Mouse (Mus musculus) embryonic fibroblast, embryonic 13.5 days (primary cell): ENCODE measurements around the gene Galns. TPM values are rescaled to one million over a fixed set of nuclear protein-coding genes. Genes with fewer than 3 reads are reported as not detected.
A peak's percentile ranks its signal among the peaks of the same experiment; 100 is the strongest.

ENCODE experiments used
- H3K27ac ChIP-seq: 2 replicates; pipeline ENCODE4 v1.5.1; 2012; ENCODE audit warnings: low read length, control low read depth, inconsistent platforms; ENCODE audit not compliant: insufficient read depth
- H3K4me1 ChIP-seq: 2 replicates; pipeline ENCODE4 v1.6.1; 2011; ENCODE audit warnings: low read length; ENCODE audit not compliant: control insufficient read depth, insufficient read depth
- H3K4me3 ChIP-seq: 2 replicates; pipeline ENCODE4 v1.5.1; 2011; ENCODE audit warnings: mild to moderate bottlenecking, control low read depth, low read length; ENCODE audit not compliant: insufficient read depth
- CTCF ChIP-seq: IDR thresholded peaks from 2 replicates; pipeline ENCODE4 v1.5.1; 2011; ENCODE audit warnings: mild to moderate bottlenecking, control low read depth, low read length, moderate library complexity, borderline replicate concordance; ENCODE audit not compliant: insufficient read depth
- POLR2A ChIP-seq: IDR thresholded peaks from 2 replicates; pipeline ENCODE4 v1.6.1; 2011; ENCODE audit warnings: low read depth, mild to moderate bottlenecking, control low read depth, low read length, moderate library complexity
- polyA plus RNA-seq: library from polyadenylated mRNA; stranded (reverse); fragments of >200 nt; gene quantifications from 2 replicates; pipeline ENCODE4 v1.2.4, GENCODE M21; 2011; ENCODE audit warnings: low read depth; ENCODE audit not compliant: missing spikeins, insufficient read length

The Galns gene
- polyA plus RNA-seq, 1 experiment, result 15.4 TPM

GRCm38 (mm10) chr8:122551265-122552051, 59.8 kb downstream of the Galns start, which contains the start of gene Piezo1:
Piezo1 (minus strand) TSS chr8:122551329.
- Histone ChIP-seq H3K27ac (peak within 1 kb of the TSS; percentile 85), H3K4me3 (peak within 1 kb of the TSS; percentile 93), H3K4me1 (peaks cover 16% of the 10 kb centered on the region)
- TF ChIP-seq POLR2A (peak; percentile 94), CTCF (peak; percentile 99)

GRCm38 (mm10) chr8:122550995-122551264, 60.3 kb downstream of the Galns start:
- peak overlapping the region; percentile 93 for H3K4me3 ChIP-seq
- peak overlapping the region; percentile 85 for H3K27ac ChIP-seq
- peaks cover 16% of the 10 kb centered on the region for H3K4me1 ChIP-seq
- TF ChIP-seq CTCF (no peak), POLR2A (no peak)

- peak overlapping the region; percentile 93 for H3K4me3 ChIP-seq
- H3K27ac ChIP-seq, result peak overlapping the region; percentile 85
- TF ChIP-seq CTCF (no peak), POLR2A (peak; percentile 38)
- H3K4me1 ChIP-seq, result peaks cover 14% of the 10 kb centered on the region
These were observed 60.8 kb downstream of the Galns start for GRCm38 (mm10) chr8:122550234-122550994.

- H3K27ac ChIP-seq, result peak overlapping the region; percentile 79
- H3K4me1 ChIP-seq, result peaks cover 9% of the 10 kb centered on the region
- peak overlapping the region; percentile 93 for H3K4me3 ChIP-seq
- TF ChIP-seq CTCF, result no peak
- TF ChIP-seq POLR2A, result 0 out of 2 replicates have a peak, but pooled peaks have one; percentile 21
These were observed 62.3 kb downstream of the Galns start for GRCm38 (mm10) chr8:122548891-122549439.

- Histone ChIP-seq H3K27ac (peak overlapping the region; percentile 79), H3K4me3 (peak overlapping the region; percentile 93; the same call in 1 of the 2 replicates), H3K4me1 (peaks cover 9% of the 10 kb centered on the region)
- TF ChIP-seq POLR2A, result no peak
- no peak for TF ChIP-seq CTCF
These were observed 62.9 kb downstream of the Galns start for GRCm38 (mm10) chr8:122548331-122548730.

- H3K4me3 ChIP-seq, result no peak overlapping the region
- no peak for TF ChIP-seq CTCF
- TF ChIP-seq POLR2A, result no peak
- peak overlapping the region; percentile 79; the same call in 1 of the 2 replicates for H3K27ac ChIP-seq
- peaks cover 9% of the 10 kb centered on the region for H3K4me1 ChIP-seq
These were observed 63.4 kb downstream of the Galns start for GRCm38 (mm10) chr8:122547815-122548214.

GRCm38 (mm10) chr8:122546811-122547453, 64.3 kb downstream of the Galns start:
- Histone ChIP-seq H3K27ac (peak overlapping the region; percentile 79; the same call in 1 of the 2 replicates), H3K4me1 (peaks cover 9% of the 10 kb centered on the region), H3K4me3 (no peak overlapping the region)
- TF ChIP-seq CTCF (no peak), POLR2A (no peak)

GRCm38 (mm10) chr8:122546066-122546755, 65.1 kb downstream of the Galns start:
- TF ChIP-seq CTCF (no peak), POLR2A (no peak)
- peaks cover 9% of the 10 kb centered on the region for H3K4me1 ChIP-seq
- no peak overlapping the region for H3K4me3 ChIP-seq
- no peak overlapping the region for H3K27ac ChIP-seq

GRCm38 (mm10) chr8:122544138-122544537, 67.1 kb downstream of the Galns start:
- H3K27ac ChIP-seq, result no peak overlapping the region
- H3K4me1 ChIP-seq, result peaks cover 9% of the 10 kb centered on the region
- H3K4me3 ChIP-seq, result no peak overlapping the region
- TF ChIP-seq POLR2A (no peak), CTCF (no peak)
